Mouse (Mus musculus) heart, embryonic 13.5 days (tissue): ENCODE results near the gene Eif2a. TPM values are rescaled to one million over a fixed set of nuclear protein-coding genes. Genes with fewer than 3 reads are reported as not detected.

ENCODE experiments used
- ATAC-seq: fragments of 200-750 bp; cut with Nextera tagmentation; 2 replicates; pipeline ENCODE4 v1.8.0; 2017; ENCODE audit warnings: moderate TSS enrichment; ENCODE audit not compliant: insufficient number of reproducible peaks, low FRiP score, low TSS enrichment; ENCODE audit errors: extremely low read depth
- H3K27ac ChIP-seq: fragments of 300-500 bp; sonication (generic); replicated peaks from 2 replicates; pipeline ENCODE4 v1.5.1; 2015; ENCODE audit warnings: moderate library complexity, mild to moderate bottlenecking, inconsistent platforms
- H3K27me3 ChIP-seq: fragments of 300-500 bp; sonication (generic); replicated peaks from 2 replicates; pipeline ENCODE4 v1.6.1; 2015; ENCODE audit warnings: mild to moderate bottlenecking, inconsistent platforms
- H3K36me3 ChIP-seq: fragments of 300-500 bp; sonication (generic); 2 replicates; pipeline ENCODE4 v1.6.1; 2015; ENCODE audit warnings: mild to moderate bottlenecking, inconsistent platforms
- H3K4me1 ChIP-seq: fragments of 300-500 bp; sonication (generic); 2 replicates; pipeline ENCODE4 v1.6.1; 2015; ENCODE audit warnings: inconsistent platforms
- H3K4me2 ChIP-seq: fragments of 300-500 bp; sonication (generic); 2 replicates; pipeline ENCODE4 v1.6.1; 2015; ENCODE audit warnings: inconsistent platforms, mild to moderate bottlenecking, moderate library complexity
- H3K4me3 ChIP-seq: fragments of 300-500 bp; sonication (generic); 2 replicates; pipeline ENCODE4 v1.5.1; 2015; ENCODE audit warnings: moderate library complexity, mild to moderate bottlenecking, inconsistent platforms
- H3K9ac ChIP-seq: fragments of 300-500 bp; sonication (generic); 2 replicates; pipeline ENCODE4 v1.6.1; 2015; ENCODE audit warnings: inconsistent platforms, mild to moderate bottlenecking, moderate library complexity
- H3K9me3 ChIP-seq: fragments of 300-500 bp; sonication (generic); 2 replicates; pipeline ENCODE4 v1.6.1; 2016; ENCODE audit warnings: inconsistent platforms
- WGBS: fragments of 180-500 bp; shearing (Covaris S2); methylation state at CpG from one replicate; pipeline ENCODE4 v1.1.7; 2015; ENCODE audit warnings: mixed read lengths; 5-methylcytosine and 5-hydroxymethylcytosine counted together
- polyA plus RNA-seq: library from polyadenylated mRNA; unstranded; fragments of >200 nt; fragmentation: Nextera tagmentation; extraction: Ambion mirVana; gene quantifications from 2 replicates; pipeline ENCODE4 v1.2.1, GENCODE M21; 2015

Gene Eif2a
- polyA plus RNA-seq: 37.4 and 37.5 TPM in 2 replicates

DNA sequence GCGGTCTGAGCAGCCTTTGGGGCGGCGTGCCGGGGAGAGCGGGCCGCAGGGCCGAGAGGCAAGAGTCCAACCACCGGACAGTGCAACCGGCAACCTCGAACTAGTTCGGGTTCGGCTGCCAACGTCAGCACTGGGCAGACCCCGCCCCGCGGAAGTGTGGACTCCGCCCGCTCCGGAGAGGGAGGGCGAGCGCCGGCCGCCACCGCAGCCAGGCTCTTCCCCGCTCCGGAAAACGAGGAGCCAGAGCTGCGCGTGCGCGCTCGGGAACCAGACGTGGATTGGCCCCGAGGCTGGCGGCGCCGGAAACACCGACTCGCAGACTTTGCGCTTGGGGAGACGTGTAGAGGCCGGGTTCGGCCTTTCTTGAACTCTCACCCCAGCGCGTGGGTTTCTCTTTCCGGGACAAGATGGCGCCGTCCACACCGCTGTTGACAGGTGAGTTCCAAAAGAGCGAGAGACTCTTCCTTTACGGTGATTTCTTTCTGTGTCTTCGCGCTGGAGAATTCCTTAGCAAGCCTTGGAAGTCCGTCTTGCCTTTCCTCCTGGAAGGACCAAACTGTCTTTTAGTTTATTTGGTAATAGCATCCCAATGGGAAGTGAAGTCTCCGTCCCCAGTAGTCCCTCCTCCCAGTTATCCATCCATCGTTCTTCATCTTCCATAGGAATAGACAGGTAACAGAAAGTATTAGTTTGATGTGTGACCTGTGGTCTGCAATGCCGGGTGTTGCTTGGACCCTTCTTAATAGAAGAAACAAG lies at the start of gene Eif2a, which contains the start of gene Serp1:
TSS of gene Eif2a (plus strand) at position 170 of the 756 bp plus-strand sequence.
TSS of gene Serp1 (minus strand) at position 241 of the 756 bp plus-strand sequence.
- H3K4me1 ChIP-seq: peaks cover 24% of the 10 kb centered on the region
- H3K9me3 ChIP-seq: no peaks in the 10 kb centered on the region
- ATAC-seq: peak; percentile 96

DNA sequence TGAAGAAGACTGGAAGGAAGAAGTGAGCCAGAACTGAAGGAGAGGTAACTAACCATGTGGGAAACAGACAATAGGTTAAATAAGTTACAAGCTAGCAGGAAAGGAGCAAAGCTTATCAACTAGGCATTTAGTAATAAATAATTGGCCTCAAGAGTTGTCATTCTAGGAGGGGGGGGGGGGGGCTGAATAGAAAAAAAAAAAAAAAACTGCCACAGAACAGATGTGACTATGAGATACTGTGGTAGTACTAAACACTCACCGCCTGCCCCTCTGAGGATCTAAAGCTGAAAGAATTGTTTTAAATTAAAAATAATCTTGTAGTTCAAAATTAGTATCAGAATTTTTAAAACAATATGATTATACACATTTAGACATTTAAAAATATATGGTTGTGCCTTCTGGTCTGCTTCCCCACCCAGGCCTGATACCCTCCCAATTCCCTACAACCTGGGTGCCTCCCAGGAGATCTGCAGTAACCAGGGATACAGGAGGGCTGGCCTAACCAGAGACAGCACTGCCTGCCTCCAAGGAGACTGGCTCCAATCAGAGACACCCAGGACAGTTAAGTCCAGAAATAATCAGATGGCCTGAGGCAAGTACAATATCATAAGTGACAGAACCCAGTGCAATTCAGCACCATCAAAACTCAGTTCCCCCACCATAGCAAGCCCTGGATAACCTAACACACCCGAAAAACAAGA lies 46.7 kb upstream of the Eif2a start:
- no peak for ATAC-seq
- Histone ChIP-seq H3K4me2 (no peak overlapping the region), H3K36me3 (no peaks in the 10 kb centered on the region), H3K9me3 (no peaks in the 10 kb centered on the region), H3K9ac (no peak overlapping the region), H3K27me3 (no peaks in the 10 kb centered on the region), H3K4me3 (no peak overlapping the region), H3K27ac (no peak overlapping the region), H3K4me1 (peaks cover 7% of the 10 kb centered on the region)
- WGBS: 70% methylated on average over 2 of the region's 2 CpGs

More for the DNA sequence above, at the start of gene Eif2a, which contains the start of gene Serp1:
- no peaks in the 10 kb centered on the region for H3K27me3 ChIP-seq
- peak within 1 kb of the TSS; percentile 93 for H3K27ac ChIP-seq
- H3K36me3 ChIP-seq: peaks cover 28% of the 10 kb centered on the region
- H3K4me3 ChIP-seq: peak within 1 kb of the TSS; percentile 97
- H3K4me2 ChIP-seq: peak within 1 kb of the TSS; percentile 86
- WGBS: under 1% methylated on average over 57 of the region's 57 CpGs
- peak within 1 kb of the TSS; percentile 99 for H3K9ac ChIP-seq

DNA sequence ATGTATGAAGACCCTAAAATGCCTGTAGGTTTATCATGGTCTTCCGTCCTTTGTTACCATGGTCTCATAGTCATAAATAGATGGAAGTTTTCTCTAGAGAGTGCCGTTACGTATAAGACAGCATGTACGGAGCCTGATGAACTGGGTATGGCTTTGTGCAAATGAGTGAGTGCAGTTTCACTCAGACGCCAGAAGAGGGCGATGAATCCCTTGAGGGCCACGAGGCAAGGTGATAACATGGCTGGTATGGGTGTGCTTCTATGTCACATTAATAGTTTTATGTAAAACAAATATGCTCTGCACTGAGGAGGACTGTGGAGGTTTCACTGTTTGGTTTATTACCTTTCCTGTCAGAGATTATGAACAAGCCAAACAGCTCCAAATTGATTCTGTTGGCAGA lies 39.7 kb upstream of the Eif2a start:
- 66% methylated on average over 7 of the region's 7 CpGs for WGBS
- ATAC-seq: no peak
- H3K4me1 ChIP-seq: peaks cover 7% of the 10 kb centered on the region

DNA sequence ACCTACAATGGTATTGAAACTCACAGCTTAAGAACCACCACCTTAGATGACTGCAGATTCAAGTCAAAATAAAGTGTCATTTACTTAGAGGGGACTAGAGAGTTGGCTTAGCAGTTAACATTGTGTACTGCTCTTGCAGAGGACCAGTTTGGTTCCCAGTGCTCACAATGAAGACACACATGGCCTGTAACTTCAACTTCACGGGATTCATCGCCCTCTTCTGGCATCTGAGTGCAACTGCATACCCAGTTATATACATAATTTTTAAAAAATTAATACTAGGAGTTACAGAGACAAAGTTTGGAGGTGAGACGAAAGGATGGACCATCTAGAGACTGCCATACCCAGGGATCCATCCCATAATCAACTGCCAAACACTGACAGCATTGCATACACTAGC lies 38.5 kb upstream of the Eif2a start:
- H3K27me3 ChIP-seq: no peaks in the 10 kb centered on the region
- WGBS: 70% methylated on average over 3 of the region's 3 CpGs
- H3K4me3 ChIP-seq: no peak overlapping the region
- no peak overlapping the region for H3K27ac ChIP-seq
- ATAC-seq: no peak
- peaks cover 4% of the 10 kb centered on the region; the same call in 1 of the 2 replicates for H3K9me3 ChIP-seq
- no peak overlapping the region for H3K4me2 ChIP-seq
- no peak overlapping the region for H3K9ac ChIP-seq
- no peaks in the 10 kb centered on the region for H3K36me3 ChIP-seq
- no peaks in the 10 kb centered on the region for H3K4me1 ChIP-seq

More for the DNA sequence above, 39.7 kb upstream of the Eif2a start:
- Histone ChIP-seq H3K27me3 (no peaks in the 10 kb centered on the region), H3K9me3 (peaks cover 4% of the 10 kb centered on the region; the same call in 1 of the 2 replicates), H3K9ac (no peak overlapping the region), H3K36me3 (no peaks in the 10 kb centered on the region), H3K27ac (no peak overlapping the region), H3K4me3 (no peak overlapping the region), H3K4me2 (no peak overlapping the region)

DNA sequence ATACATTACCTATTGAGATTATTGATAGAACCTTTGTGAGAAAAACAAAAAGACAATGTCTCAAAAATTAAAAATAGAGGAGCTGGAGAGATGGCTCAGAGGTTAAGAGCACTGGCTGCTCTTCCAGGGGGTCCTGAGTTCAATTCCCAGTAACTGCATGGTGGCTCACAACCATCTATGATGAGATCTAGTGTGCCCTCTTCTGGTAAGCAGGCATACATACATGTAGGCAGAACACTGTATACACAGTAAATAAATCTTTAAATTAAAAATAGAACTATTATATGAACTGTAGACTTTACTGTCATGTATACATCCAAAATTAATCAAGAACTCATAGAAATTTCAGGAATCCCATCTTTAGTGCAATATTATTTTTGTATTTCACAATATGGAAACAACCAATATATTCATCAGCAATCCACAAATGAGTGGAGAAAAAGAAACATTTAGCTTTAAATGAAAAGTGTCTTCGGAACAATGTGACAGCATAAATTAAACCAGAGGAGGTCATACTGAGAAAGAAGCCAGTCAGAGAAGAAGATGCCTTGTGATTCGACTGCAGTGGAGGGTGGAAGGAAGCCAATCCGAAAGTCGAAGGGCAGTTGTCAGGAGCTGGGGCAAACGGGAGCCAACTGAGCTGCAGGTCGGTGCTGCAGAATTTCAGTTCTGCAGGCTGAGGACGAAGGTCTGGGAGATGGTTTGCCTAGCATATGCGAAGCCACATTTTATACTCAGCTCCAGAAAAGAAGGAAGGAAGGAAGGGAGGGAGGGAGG lies 37.4 kb upstream of the Eif2a start:
- Histone ChIP-seq H3K4me1 (no peaks in the 10 kb centered on the region), H3K36me3 (no peaks in the 10 kb centered on the region), H3K4me3 (no peak overlapping the region), H3K9ac (no peak overlapping the region), H3K9me3 (peaks cover 4% of the 10 kb centered on the region; the same call in 1 of the 2 replicates), H3K27ac (no peak overlapping the region), H3K4me2 (no peak overlapping the region), H3K27me3 (no peaks in the 10 kb centered on the region)
- 66% methylated on average over 7 of the region's 8 CpGs for WGBS
- no peak for ATAC-seq

DNA sequence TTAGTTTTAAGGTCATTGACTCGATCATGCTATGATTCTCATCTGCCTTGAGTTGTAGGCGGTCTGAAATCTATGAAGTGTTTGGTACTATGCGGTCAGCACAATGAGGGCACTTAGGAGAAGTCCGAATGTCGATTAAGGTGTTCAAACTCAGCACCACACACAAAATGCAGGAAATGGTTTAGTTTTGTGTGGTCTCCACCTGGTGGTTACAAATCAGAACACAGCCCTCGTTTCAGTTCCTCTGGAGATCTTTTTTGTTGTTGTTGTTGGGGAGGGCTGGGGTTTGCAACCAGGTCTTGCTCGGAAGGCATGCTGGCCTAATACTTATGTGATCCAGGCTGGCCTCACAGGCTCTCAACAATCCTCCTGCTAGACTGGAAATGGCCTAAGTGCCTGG lies 34.8 kb upstream of the Eif2a start:
- no peaks in the 10 kb centered on the region for H3K27me3 ChIP-seq
- peaks cover 2% of the 10 kb centered on the region; the same call in 1 of the 2 replicates for H3K9me3 ChIP-seq
- no peaks in the 10 kb centered on the region for H3K36me3 ChIP-seq
- H3K4me1 ChIP-seq: no peaks in the 10 kb centered on the region
- ATAC-seq: no peak
- H3K27ac ChIP-seq: no peak overlapping the region
- H3K4me3 ChIP-seq: no peak overlapping the region
- 63% methylated on average over 7 of the region's 7 CpGs for WGBS
- no peak overlapping the region for H3K9ac ChIP-seq
- no peak overlapping the region for H3K4me2 ChIP-seq

DNA sequence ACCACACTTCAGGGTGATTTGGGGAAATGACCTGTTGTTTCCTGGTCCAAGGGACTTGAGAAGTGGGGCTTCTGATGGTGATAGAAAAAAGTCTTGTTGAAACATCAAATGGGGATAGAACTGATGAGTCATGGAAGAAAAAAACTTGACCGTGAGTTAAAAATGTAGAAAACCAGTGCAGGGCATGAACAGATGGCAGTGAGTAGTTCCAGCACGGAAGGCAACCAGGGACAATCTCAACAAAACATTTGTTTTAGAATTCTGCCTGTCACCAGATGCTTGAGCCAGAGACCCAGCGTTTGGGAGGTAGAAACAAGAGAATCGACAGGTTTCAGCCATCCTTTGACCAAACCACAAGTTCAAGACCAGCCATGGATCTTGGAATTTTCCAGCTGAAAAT lies 32.0 kb upstream of the Eif2a start:
- ATAC-seq: no peak
- Histone ChIP-seq H3K36me3 (no peaks in the 10 kb centered on the region), H3K27me3 (no peaks in the 10 kb centered on the region), H3K9me3 (no peaks in the 10 kb centered on the region), H3K9ac (no peak overlapping the region), H3K4me3 (no peak overlapping the region), H3K4me1 (no peaks in the 10 kb centered on the region), H3K4me2 (no peak overlapping the region), H3K27ac (no peak overlapping the region)
- 67% methylated on average over 4 of the region's 4 CpGs for WGBS

DNA sequence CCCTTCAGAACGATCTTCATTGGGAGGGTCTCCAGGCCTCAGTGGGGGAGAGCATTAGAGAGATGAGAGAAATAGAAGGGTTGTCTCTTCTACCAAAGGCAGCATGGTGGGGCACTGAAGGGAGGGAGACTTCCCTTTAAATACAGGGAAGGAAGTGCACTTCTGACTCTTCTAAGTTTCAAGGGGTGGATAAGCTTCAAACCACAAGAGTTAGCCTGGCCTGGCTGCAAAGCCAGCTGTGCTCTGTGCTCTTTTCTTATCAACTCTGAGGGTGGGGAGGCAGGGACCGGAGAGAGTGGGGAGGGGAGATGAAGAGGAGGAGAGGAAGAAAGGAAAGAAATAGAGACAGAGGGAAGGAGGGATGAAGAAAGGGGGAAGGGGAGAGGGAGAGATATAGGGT lies 23.7 kb upstream of the Eif2a start:
- Histone ChIP-seq H3K4me3 (no peak overlapping the region), H3K9ac (no peak overlapping the region), H3K4me1 (no peaks in the 10 kb centered on the region), H3K36me3 (no peaks in the 10 kb centered on the region), H3K27ac (no peak overlapping the region), H3K27me3 (no peaks in the 10 kb centered on the region), H3K4me2 (no peak overlapping the region), H3K9me3 (no peaks in the 10 kb centered on the region)
- ATAC-seq: no peak
- WGBS: 28% methylated on average over 2 of the region's 2 CpGs

DNA sequence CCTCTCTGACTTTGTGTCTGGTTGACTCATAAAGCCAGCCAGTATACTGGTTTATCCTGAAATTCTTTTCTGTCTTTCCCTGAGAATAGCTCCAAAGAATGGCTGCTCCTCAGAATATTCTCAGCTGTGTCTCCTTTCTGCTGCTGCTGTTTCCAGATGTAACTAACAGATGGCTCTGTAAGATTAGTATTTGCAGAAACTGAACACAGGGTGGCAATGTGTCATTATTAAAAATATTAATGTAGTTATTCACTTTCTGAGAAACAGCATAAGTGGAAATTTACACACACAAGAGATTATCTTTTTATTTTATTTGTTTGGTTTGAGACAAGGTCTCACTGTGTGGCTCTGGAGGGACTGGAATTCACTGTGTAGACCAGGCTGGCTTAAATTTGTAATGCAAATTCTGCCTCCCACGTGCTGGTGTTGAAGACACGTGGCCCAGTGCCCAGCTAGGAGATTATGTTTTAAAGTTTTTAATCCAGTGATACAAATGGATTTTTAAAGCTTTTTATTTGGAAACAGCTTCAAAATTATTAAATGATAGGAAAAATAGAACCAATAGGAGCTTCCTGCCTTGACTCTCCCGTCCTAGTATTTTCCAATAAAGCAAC lies 21.8 kb upstream of the Eif2a start:
- Histone ChIP-seq H3K4me3 (no peak overlapping the region), H3K9me3 (no peaks in the 10 kb centered on the region), H3K27me3 (no peaks in the 10 kb centered on the region), H3K4me1 (no peaks in the 10 kb centered on the region), H3K36me3 (no peaks in the 10 kb centered on the region), H3K9ac (no peak overlapping the region), H3K27ac (no peak overlapping the region), H3K4me2 (no peak overlapping the region)
- no peak for ATAC-seq
- 65% methylated on average over 3 of the region's 3 CpGs for WGBS

DNA sequence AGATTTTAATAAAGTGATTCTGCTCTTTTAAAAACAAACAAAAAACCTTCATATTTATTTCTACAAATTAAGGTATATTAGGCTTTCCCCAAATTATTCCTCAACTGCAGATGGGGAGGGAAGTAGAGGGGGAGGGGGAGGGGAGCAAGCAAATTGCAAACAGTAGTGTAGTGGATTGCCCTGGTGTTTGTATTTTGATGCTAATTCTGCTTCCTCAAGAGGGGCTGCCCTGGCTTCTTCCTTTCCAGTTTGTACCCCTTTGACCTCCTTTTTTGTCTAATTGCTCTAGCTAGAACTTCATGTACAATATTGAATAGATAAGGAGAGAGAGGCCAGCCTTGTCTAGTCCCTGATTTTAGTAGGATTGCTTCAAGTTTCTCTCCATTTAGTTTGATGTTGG lies 20.9 kb upstream of the Eif2a start:
- Histone ChIP-seq H3K4me3 (no peak overlapping the region), H3K9ac (no peak overlapping the region), H3K27ac (no peak overlapping the region), H3K4me1 (no peaks in the 10 kb centered on the region), H3K9me3 (no peaks in the 10 kb centered on the region), H3K4me2 (no peak overlapping the region), H3K36me3 (no peaks in the 10 kb centered on the region), H3K27me3 (no peaks in the 10 kb centered on the region)
- no peak for ATAC-seq
